Mouse (Mus musculus): Measurements from ENCODE around the gene Pagr1b. TPM values are rescaled to one million over a fixed set of nuclear protein-coding genes. Genes with fewer than 3 reads are reported as not detected.
A peak's percentile ranks its signal among the peaks of the same experiment; 100 is the strongest.

Pagr1b gene
- total RNA-seq, 2 experiments from 2014 or later = not detected

DNA sequence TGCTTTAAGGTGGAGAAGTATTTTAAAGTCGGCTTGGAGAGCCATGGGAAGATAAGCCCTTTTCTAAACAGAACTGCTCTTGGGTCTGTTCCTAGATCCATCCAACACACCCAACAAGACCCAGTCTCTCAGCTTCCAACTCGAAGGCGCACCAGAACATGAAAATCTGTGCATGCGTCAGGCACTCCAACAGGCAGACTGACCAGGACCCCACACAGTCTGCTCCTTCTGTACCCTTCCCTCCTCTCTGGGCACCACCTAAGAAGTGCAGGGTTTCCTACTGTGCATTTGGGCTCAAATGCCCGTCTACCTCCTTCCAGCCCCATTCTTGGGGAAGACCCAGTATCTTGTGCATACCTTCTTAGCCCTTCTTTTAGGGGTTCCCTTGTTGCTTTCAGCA is 4.2 kb upstream of the Pagr1b start:
- DNase-seq = no peak
- intact Hi-C loops (cut with DNase I) = no loop called here

DNA sequence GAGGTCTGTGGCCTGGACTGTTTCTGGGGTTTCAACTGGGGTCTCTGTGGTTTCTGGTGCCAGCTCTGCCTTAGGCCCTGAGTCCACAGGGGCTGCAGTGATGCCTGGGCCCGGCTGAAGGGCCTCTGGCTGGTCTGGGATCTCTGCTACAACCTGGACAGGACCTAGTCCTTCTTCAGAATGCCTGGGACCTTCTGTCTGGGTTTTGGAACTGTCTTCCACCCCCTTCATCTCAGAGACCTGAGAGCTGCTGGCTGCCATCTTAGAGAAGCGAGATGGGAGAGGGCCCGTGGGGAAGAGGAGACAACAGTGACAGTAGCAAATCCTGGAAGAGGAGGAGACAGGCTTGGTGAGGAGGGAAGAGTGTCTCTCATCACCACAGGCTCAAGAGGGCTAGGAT is 3.7 kb upstream of the Pagr1b start:
- intact Hi-C loops (cut with DNase I) = no loop called here
- peak in 1 of 2 experiments; percentile 21 for DNase-seq

GRCm38 (mm10) chr7:127019306-127019960 is 3.1 kb upstream of the Pagr1b start:
- no peak for DNase-seq
- intact Hi-C loops (cut with DNase I) = no loop called here

DNA sequence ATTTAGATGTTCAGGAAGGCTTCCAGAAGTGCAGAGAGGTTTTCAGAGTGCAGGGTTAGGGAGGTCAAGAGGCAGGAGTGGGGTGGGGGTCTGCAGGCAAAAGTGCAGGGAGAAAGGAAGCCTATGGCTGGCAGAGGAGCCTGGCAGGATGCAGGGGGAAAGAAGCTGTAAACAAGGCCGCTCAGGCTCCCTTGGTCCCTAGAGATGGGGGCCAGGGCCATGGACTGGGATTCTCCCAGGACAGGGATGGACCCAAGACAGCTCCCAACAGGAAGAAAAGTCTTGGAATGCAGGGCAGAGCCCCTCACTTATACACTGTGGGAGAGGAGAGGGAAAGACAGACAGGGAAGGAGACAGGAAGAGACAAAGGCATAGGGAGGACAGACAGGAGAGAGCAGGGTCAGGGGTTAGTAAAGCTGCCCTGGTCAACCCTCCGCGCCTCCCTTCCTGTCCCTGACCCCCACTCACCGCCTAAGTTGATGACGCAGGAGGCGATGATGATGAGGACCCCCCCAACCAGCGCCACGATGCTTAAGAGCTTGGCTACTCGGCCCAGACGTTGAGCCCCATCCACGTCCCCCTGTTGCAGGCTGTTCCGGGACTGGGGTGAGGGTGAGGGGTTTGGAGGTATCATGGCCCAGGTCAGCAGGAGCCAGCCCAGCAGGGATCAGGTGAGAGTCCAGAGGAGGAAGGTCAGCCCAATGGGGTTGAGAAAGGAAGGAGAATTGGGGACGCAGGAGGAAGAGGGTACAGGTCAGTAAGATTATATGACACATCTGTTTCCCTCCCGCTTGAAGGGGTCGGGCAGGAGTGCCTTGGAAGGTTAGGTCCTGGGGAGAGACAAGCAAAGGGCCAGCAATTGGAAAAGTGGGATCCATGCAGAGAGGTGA is 2.4 kb upstream of the Pagr1b start:
- peak in 1 of 2 experiments; percentile 21 for DNase-seq
- intact Hi-C loops (cut with DNase I) = no loop called here

DNA sequence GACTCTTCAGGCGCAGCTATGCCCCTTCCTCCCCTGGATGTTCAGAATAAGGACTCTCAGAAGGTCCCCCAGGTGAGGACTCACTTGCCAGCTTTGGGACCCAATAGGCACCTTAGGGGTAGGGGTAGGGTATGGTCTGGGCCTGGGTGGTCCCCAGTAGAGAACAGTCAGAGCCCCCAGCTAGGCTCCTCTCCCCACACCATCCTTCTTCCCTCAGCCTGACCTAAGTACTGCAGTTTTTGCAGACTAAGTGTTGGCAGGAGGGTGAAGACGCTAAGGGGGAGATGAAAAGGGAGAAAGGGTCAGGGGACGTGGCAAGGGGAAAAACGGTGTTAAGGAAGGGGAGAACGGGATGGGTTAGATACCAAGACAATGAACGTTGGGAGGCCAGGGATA is 1.7 kb upstream of the Pagr1b start:
- no peak for DNase-seq
- intact Hi-C loops (cut with DNase I) = loop anchor here (2.0 kb wide), 1 partner anchor 43 kb away; the partner anchor contains the start of gene Cdipt

GRCm38 (mm10) chr7:127016971-127017949 is 976 bp upstream of the Pagr1b start, which contains the start of gene Pagr1a:
Gene Pagr1a, minus strand, starts transcription at chr7:127017352.
- peak; percentile 98 for DNase-seq
- intact Hi-C loops (cut with DNase I) = loop anchor here (2.0 kb wide), 1 partner anchor 42 kb away; the partner anchor contains the start of gene Cdipt

DNA sequence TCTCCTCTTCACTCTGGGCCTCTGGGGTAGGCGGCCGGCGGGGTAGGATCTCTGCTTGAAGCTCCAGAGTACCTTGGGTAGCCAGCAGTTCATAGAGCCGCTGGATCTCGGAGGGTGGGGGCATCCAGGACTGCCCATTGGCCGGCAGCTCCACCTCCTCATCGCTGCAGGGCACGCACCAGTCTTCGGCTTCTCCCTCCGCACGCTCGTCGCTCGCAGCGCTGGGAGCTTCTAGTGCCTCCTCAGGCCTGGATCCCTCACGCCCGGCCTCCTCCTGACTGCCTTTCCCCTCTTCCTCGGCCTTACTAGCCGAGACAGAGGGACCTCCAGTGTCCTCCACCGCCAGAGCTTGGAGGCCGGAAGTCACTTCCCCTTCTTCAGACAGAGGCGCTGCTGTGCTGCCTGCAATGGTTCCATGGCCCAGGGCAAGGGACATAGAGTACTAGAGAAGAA is 228 bp upstream of the Pagr1b start:
- intact Hi-C loops (cut with DNase I) = loop anchor here (2.0 kb wide), 1 partner anchor 42 kb away; the partner anchor contains the start of gene Cdipt
- DNase-seq = no peak

DNA sequence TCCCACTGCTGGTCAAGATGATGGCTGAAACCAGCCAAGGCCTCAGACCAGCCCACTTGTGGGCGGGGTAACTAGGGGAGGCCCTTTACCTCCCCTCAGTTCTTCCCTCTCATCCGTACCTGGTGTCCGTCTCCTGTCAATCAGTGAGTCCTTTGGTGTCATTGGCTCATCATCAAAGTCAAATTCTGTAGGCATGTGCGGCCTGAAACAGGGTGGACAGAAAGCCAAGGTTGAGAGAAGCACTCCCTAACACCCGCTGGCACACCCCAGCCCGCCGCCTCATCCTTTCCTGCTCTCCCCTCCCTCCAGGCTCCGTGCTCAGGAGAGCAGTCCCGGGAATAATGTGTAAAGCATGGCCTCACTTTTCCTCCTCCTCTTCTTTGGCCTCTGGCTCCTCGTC is 203 bp downstream of the Pagr1b start:
- intact Hi-C loops (cut with DNase I) = loop anchor here (2.0 kb wide), 1 partner anchor 41 kb away; the partner anchor contains the start of gene Cdipt

GRCm38 (mm10) chr7:127014993-127015392 is 1.3 kb downstream of the Pagr1b start:
- intact Hi-C loops (cut with DNase I) = loop anchor here (1.0 kb wide), 1 partner anchor 66 kb away; the partner anchor contains the start of gene Asphd1
- no peak for DNase-seq

More for the DNA sequence above, 203 bp downstream of the Pagr1b start:
- peak in 1 of 2 experiments; percentile 54 for DNase-seq

DNA sequence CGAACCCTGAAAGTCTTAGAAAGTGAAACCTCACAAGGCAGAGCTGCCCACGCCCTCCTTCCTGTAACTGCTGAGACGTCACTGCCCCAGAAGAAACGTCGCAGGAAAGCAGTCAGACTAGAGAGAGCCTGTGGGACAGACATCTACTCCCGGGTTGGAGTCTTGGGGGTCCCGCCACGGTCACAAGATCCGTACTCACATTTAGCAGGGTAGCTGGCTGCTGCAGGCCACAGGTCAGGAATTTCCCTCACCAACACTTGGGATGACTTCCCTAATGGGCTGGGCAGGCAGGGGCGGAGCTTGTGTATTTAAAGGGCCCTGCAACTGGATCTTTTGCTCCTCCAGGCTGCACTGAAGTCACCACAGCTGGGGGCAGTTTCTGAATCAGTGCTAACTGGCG is 2.0 kb downstream of the Pagr1b start, which contains the start of gene Mvp:
TSS of gene Mvp (minus strand) at position 302 of the 400 bp plus-strand sequence.
- intact Hi-C loops (cut with DNase I) = loop anchor here (1.0 kb wide), 1 partner anchor 65 kb away; the partner anchor contains the start of gene Asphd1
- DNase-seq = peak; percentile 83 to 84

DNA sequence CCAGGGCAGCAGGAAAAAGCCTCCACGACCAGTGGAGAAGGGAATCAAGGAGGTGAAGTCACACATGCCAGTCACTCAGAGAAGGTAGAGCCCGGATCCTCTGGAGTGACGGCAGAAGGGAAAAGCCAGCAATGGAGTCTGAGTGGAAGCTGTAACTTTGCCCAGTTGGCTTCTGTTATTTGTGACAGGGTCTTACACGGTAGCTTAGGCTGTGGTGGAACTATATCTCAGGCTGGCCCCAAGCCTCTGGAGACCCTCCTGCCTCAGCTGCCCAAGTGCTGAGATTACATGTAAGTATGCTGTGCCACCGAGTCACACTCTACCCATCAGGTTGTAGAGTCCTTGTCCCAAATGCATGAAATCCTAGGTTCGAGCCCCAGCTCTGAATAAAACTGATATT is 2.9 kb downstream of the Pagr1b start:
- DNase-seq = no peak
- intact Hi-C loops (cut with DNase I) = no loop called here

GRCm38 (mm10) chr7:127012845-127013244 is 3.4 kb downstream of the Pagr1b start:
- intact Hi-C loops (cut with DNase I) = no loop called here

DNA sequence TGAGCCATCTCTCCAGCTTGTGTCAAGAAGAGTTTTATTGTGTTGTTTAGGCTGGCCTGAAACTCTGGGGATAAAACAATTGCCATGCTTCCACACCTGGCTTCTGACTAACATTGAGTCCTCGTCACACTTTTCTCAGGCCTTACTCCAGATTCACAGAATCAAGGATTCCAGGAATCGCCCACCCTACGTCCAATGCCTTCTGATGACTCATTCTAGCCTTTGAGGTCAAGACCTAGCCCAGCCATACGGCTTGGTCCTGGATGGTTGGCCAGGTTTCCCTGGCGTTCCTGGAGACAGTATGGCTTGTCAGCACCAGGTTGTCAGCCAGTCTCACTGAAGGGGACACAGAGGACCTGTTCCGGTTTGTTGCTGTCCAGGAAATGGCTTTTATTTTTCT is 3.9 kb downstream of the Pagr1b start:
- intact Hi-C loops (cut with DNase I) = no loop called here
- no peak for DNase-seq

More at GRCm38 (mm10) chr7:127012845-127013244, 3.4 kb downstream of the Pagr1b start:
- no peak for DNase-seq

GRCm38 (mm10) chr7:127011717-127012116 is 4.6 kb downstream of the Pagr1b start:
- no peak for DNase-seq
- intact Hi-C loops (cut with DNase I) = no loop called here

DNA sequence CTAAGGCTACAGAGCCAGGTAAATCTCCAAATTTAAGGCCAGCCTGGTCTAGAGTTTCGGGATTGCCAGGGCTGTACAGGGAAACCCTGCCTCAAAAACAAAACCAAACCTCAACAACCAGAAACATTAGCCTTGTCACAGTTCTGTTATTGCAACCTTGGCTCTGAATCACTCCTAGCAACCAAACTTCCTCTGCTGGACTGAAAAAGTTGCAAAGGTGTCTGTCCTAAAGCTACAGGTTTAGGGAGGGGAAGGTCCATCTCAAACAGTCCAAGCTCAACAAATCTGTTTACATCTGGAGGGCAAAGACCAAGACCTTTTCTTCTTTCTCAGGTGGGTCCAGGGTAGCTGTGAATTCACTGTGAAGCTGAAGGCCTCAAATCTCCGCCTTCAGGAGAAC is 5.2 kb downstream of the Pagr1b start:
- intact Hi-C loops (cut with DNase I) = no loop called here
- DNase-seq = no peak

- intact Hi-C loops (cut with DNase I) = no loop called here
- no peak for DNase-seq
These were observed 6.8 kb downstream of the Pagr1b start for GRCm38 (mm10) chr7:127009307-127010085.

DNA sequence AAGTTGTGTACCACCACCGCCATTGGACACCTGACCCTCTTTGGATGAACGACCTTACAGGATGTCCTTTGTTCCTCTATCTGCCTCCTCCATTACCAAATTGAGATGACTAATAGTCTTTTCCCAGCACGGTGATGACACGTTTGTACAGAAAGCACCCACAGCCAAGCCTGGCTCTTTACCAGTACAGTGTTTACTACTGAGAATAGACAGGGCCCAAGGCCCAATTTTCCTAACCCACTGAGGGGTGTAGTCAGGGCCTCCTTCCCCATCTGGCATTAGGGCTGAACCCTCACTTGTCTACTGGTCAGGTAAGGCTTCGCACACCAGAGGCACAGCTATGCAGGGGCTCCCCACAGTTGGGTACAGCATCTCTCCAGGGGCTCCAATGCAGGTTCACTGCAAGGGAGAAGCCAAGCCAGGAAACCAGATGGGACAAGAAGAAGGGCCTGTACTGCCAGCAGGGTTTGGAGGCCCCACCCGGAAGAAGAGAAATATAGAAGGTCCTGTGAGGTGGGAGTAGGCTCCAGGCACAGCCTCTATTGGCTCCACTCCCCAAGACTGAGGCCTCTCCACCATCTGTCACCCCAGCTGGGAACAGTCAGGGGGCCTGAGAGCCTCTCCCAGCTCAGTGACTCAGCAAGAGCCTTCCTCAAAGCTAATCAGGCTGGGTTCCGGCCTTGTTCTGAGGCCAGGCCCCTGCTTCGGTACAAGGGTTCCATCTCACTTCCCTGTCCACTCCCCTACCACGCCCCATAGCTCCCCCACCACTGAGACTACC is 7.9 kb downstream of the Pagr1b start:
- intact Hi-C loops (cut with DNase I) = no loop called here
- DNase-seq = peak; percentile 86

- intact Hi-C loops (cut with DNase I) = no loop called here
- no peak for DNase-seq
These were observed 8.8 kb downstream of the Pagr1b start for GRCm38 (mm10) chr7:127007313-127008024.
